Mouse (Mus musculus) fibroblast of lung, adult 2 months (primary cell): Measurements from ENCODE around the gene Chd1l.
A peak's percentile ranks its signal among the peaks of the same experiment; 100 is the strongest.

Experiments used
- DNase-seq: peaks from one replicate; pipeline ENCODE4 v3.0.0-alpha.2; 2011; ENCODE audit warnings: low read depth

Chd1l gene

GRCm38 (mm10) chr3:97617091-97617825 is 7.3 kb upstream of the Chd1l start:
- DNase-seq: no peak

GRCm38 (mm10) chr3:97615933-97616332 is 5.9 kb upstream of the Chd1l start:
- DNase-seq: no peak

- no peak for DNase-seq
Observed at GRCm38 (mm10) chr3:97615154-97615553, 5.2 kb upstream of the Chd1l start.

GRCm38 (mm10) chr3:97611021-97611420 is 1.0 kb upstream of the Chd1l start:
- DNase-seq: no peak

- DNase-seq: peak; percentile 12
Observed at GRCm38 (mm10) chr3:97609201-97609844, 680 bp downstream of the Chd1l start.

- no peak for DNase-seq
Observed at GRCm38 (mm10) chr3:97600050-97600832, 9.8 kb downstream of the Chd1l start.

- no peak for DNase-seq
Observed at GRCm38 (mm10) chr3:97596796-97597195, 13.2 kb downstream of the Chd1l start.

GRCm38 (mm10) chr3:97595066-97595465 is 14.9 kb downstream of the Chd1l start:
- no peak for DNase-seq

- no peak for DNase-seq
Observed at GRCm38 (mm10) chr3:97594140-97594539, 15.9 kb downstream of the Chd1l start.

- DNase-seq: no peak
Observed at GRCm38 (mm10) chr3:97593089-97593488, 16.9 kb downstream of the Chd1l start.

- no peak for DNase-seq
Observed at GRCm38 (mm10) chr3:97590699-97591098, 19.3 kb downstream of the Chd1l start.

GRCm38 (mm10) chr3:97587656-97588055 is 22.3 kb downstream of the Chd1l start:
- no peak for DNase-seq

- DNase-seq: peak; percentile 44
Observed at GRCm38 (mm10) chr3:97585383-97586160, 24.4 kb downstream of the Chd1l start.

- DNase-seq: no peak
Observed at GRCm38 (mm10) chr3:97573807-97574206, 36.2 kb downstream of the Chd1l start.

GRCm38 (mm10) chr3:97564588-97564987 is 45.4 kb downstream of the Chd1l start:
- no peak for DNase-seq

- DNase-seq: no peak
Observed at GRCm38 (mm10) chr3:97558554-97558953, 51.4 kb downstream of the Chd1l start.

GRCm38 (mm10) chr3:97546205-97546604 is 63.8 kb downstream of the Chd1l start:
- DNase-seq: no peak

GRCm38 (mm10) chr3:97540171-97540570 is 69.8 kb downstream of the Chd1l start:
- DNase-seq: no peak

- DNase-seq: peak; percentile 6
Observed at GRCm38 (mm10) chr3:97538634-97539033, 71.4 kb downstream of the Chd1l start.

GRCm38 (mm10) chr3:97537006-97537405 is 73.0 kb downstream of the Chd1l start:
- DNase-seq: no peak

- no peak for DNase-seq
Observed at GRCm38 (mm10) chr3:97535660-97536059, 74.3 kb downstream of the Chd1l start.

- no peak for DNase-seq
Observed at GRCm38 (mm10) chr3:97525458-97525857, 84.5 kb downstream of the Chd1l start.
